Mouse (Mus musculus) left cerebral cortex, postnatal 4 days (tissue): ENCODE results near the gene Plcb3. TPM values are rescaled to one million over a fixed set of nuclear protein-coding genes. Genes with fewer than 3 reads are reported as not detected.
"Not testable (repeated sequence)": the region's sequence is repeated elsewhere in the genome, so short reads cannot be mapped to it uniquely, and the experiment has no call there.

Experiments
- DNase-seq: peaks from one replicate; pipeline ENCODE4 v3.0.0-alpha.2; 2022
- intact Hi-C: fragments of 180-260 bp; cut with DNase I; formaldehyde crosslinking; loops from one replicate; pipeline ENCODE4 v1.15.1; 2025
- total RNA-seq, 2 experiments: library from RNA; stranded (reverse); gene quantifications; 2 replicates each; pipeline ENCODE4 v1.2.3; 2021

Plcb3 gene
- total RNA-seq, 2 experiments from 2014 or later, result 13.7 to 15.1 TPM

- peak; percentile 98 for DNase-seq
- intact Hi-C loops, result no loop called here
Measured at GRCm38 (mm10) chr19:6992011-6992858, 16.0 kb upstream of the Plcb3 start, which contains the start of gene Dnajc4. Gene Dnajc4 (minus strand): TSS chr19:6992572.

GRCm38 (mm10) chr19:6991166-6991565 is 14.9 kb upstream of the Plcb3 start:
- DNase-seq, intact Hi-C loops: not testable (repeated sequence)

- intact Hi-C loops, result no loop called here
- DNase-seq, result no peak
Measured at GRCm38 (mm10) chr19:6990712-6991111, 14.4 kb upstream of the Plcb3 start.

GRCm38 (mm10) chr19:6989251-6989650 is 13.0 kb upstream of the Plcb3 start:
- no peak for DNase-seq
- intact Hi-C loops, result no loop called here

- DNase-seq, result no peak
- intact Hi-C loops, result no loop called here
Measured at GRCm38 (mm10) chr19:6987904-6988285, 11.6 kb upstream of the Plcb3 start.

GRCm38 (mm10) chr19:6987061-6987903 is 11.0 kb upstream of the Plcb3 start, which contains the start of gene Vegfb:
Gene Vegfb (minus strand): TSS chr19:6987651.
- intact Hi-C loops, result no loop called here
- DNase-seq, result peak; percentile 73

GRCm38 (mm10) chr19:6985951-6986708 is 9.9 kb upstream of the Plcb3 start:
- intact Hi-C loops, result no loop called here
- no peak for DNase-seq

GRCm38 (mm10) chr19:6985300-6985699 is 9.0 kb upstream of the Plcb3 start:
- DNase-seq, result no peak
- intact Hi-C loops, result no loop called here

GRCm38 (mm10) chr19:6983621-6984020 is 7.4 kb upstream of the Plcb3 start:
- intact Hi-C loops, result no loop called here
- DNase-seq, result no peak

GRCm38 (mm10) chr19:6981465-6981864 is 5.2 kb upstream of the Plcb3 start:
- intact Hi-C loops, result no loop called here

GRCm38 (mm10) chr19:6980381-6981093 is 4.3 kb upstream of the Plcb3 start, which contains the start of gene Fkbp2:
Gene Fkbp2 (minus strand): TSS chr19:6980501.
- intact Hi-C loops, result no loop called here
- peak; percentile 99 for DNase-seq

More at GRCm38 (mm10) chr19:6981465-6981864, 5.2 kb upstream of the Plcb3 start:
- no peak for DNase-seq

GRCm38 (mm10) chr19:6979486-6980380 is 3.5 kb upstream of the Plcb3 start:
- DNase-seq, result peak; percentile 100
- intact Hi-C loops, result no loop called here

GRCm38 (mm10) chr19:6979001-6979479 is 2.8 kb upstream of the Plcb3 start:
- intact Hi-C loops, result no loop called here
- peak; percentile 41 for DNase-seq

- intact Hi-C loops, result no loop called here
- DNase-seq, result no peak
Measured at GRCm38 (mm10) chr19:6978639-6978974, 2.3 kb upstream of the Plcb3 start.

GRCm38 (mm10) chr19:6977759-6978638 is 1.7 kb upstream of the Plcb3 start:
- DNase-seq, result no peak
- intact Hi-C loops, result no loop called here

GRCm38 (mm10) chr19:6974211-6975205 is 1.8 kb downstream of the Plcb3 start, which contains the start of gene Ppp1r14b:
Gene Ppp1r14b (plus strand): TSS chr19:6974968.
- intact Hi-C loops, result no loop called here
- DNase-seq, result peak; percentile 94
